Mouse (Mus musculus) stomach, postnatal 0 days (tissue): ENCODE measurements around the gene Btbd2.

Source experiments
- CTCF ChIP-seq: IDR thresholded peaks from 2 replicates; pipeline ENCODE4 v1.5.1; 2016; ENCODE audit warnings: antibody characterized with exemption, low read depth, mild to moderate bottlenecking, moderate library complexity
- EP300 ChIP-seq: optimal IDR thresholded peaks from 2 replicates; pipeline ENCODE3; 2016; ENCODE audit warnings: antibody characterized with exemption

GRCm38 (mm10) chr10:80695801-80696501 is 39.1 kb upstream of the Btbd2 start:
- TF ChIP-seq CTCF, result no peak
- no peak for TF ChIP-seq EP300
